Mouse (Mus musculus): ENCODE results near the gene Rccd1.

DNA sequence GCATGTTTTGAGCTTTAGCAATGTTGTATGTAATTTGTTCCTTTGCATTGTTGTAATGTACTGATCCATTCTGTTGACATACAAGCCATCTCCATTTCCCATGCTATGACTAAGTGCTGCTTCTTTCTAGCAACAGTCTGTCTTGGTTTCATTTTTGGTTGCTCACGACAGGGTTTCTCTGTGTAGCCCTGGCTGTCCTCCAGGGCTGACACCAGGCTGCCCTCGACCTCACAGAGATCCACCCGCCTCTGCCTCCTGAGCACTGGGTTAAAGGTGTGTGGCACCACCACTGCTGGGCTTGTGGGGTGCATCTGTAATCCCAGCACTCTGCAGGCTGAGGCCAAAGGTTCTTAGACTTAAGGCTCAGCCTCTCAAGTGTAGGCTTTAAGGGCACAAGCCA, 24.7 kb downstream of the Rccd1 start:
- TF ChIP-seq CTCF (IDR thresholded peaks at IDR 0.05; ENCODE audit: insufficient read depth, low read length) (no peak), POLR2A (IDR thresholded peaks at IDR 0.05; ENCODE audit: borderline replicate concordance, extremely low read depth, low read depth, low read length) (no peak)
